Mouse (Mus musculus): ENCODE results near the gene Tmem273. TPM values are rescaled to one million over a fixed set of nuclear protein-coding genes. Genes with fewer than 3 reads are reported as not detected.

Tmem273 gene
- polyA plus RNA-seq, 1 experiment from 2014 or later = 0.26 TPM

DNA sequence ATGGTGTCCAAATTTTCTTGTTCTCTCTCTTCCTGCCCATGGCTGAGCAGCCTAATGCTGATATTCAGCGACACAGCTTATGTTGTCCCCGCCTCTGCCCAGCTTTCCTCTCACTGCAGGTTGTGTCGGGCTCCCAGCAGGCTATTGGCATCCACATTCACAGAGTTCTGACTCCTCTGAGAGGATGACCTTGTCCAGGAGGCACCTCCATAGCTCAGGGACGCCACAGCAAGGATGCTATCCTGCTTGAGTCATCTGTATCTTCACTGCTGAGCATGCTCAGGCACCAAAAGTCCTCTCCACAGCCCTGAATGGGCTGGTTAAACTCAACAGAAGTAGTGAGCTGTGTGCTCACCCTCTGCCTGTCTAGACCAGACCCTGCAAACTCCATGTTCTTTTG, 29.2 kb downstream of the Tmem273 start:
- Histone ChIP-seq H3K36me3 (no peaks in the 10 kb centered on the region), H3K27me3 (no peaks in the 10 kb centered on the region), H3K9me3 (no peaks in the 10 kb centered on the region), H3K4me1 (peaks cover 16% of the 10 kb centered on the region), H3K9ac (no peak overlapping the region), H3K27ac (no peak overlapping the region), H3K4me3 (no peak overlapping the region), H3K4me2 (replicated peaks) (no peak overlapping the region)
- no peak for ATAC-seq (ENCODE audit: insufficient number of reproducible peaks, insufficient read depth, low FRiP score, low TSS enrichment)
- 68% methylated on average over 4 of the region's 4 CpGs for WGBS

DNA sequence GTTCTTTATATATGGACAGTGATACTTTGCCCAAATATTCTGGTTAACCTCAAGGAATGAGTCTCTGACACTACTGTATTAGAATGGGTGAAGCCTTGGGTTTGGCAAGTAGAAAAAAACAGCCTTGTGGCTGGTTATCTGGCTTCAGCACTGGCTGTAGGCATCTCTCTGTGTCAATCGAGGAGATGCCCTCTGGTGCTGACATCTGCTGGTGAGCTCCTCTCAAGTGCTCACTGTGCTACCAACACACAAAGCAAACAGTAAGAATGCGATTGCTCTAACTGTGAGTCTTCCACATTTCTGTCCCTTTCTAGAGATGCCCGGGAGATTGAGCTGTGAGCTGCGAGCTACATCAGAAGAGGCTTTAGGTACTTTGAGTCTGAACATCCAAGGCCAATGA, 30.8 kb downstream of the Tmem273 start:
- H3K9me3 ChIP-seq = no peaks in the 10 kb centered on the region
- H3K4me1 ChIP-seq = peaks cover 16% of the 10 kb centered on the region
- H3K4me2 ChIP-seq (replicated peaks) = no peak overlapping the region
- no peak overlapping the region for H3K27ac ChIP-seq
- ATAC-seq (ENCODE audit: insufficient number of reproducible peaks, insufficient read depth, low FRiP score, low TSS enrichment) = no peak
- no peak overlapping the region for H3K9ac ChIP-seq
- H3K27me3 ChIP-seq = no peaks in the 10 kb centered on the region
- no peak overlapping the region for H3K4me3 ChIP-seq
- H3K36me3 ChIP-seq = no peaks in the 10 kb centered on the region
- WGBS = 81% methylated on average over 4 of the region's 4 CpGs

DNA sequence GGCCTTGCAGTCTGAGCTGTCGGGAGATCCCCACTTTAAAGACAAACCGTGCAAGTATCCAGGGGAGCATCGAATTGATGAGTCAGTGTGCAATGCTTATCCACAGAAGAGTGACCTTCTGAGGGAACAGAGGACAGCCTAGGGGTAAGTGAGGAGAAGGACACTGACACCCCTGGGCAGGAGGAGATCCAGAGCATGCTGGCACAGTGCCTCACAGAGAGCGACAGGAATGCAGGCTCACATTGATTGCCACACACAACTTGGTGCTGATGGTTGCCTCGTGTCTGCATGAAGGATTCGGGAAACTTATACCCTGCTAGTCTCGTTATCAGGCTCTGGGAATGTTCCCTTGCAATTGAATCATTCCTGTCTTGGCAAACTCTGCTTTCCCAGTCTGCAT, 31.5 kb downstream of the Tmem273 start:
- Histone ChIP-seq H3K9ac (no peak overlapping the region), H3K27ac (no peak overlapping the region), H3K4me2 (replicated peaks) (no peak overlapping the region), H3K4me3 (no peak overlapping the region), H3K4me1 (peaks cover 16% of the 10 kb centered on the region), H3K9me3 (no peaks in the 10 kb centered on the region), H3K27me3 (no peaks in the 10 kb centered on the region), H3K36me3 (no peaks in the 10 kb centered on the region)
- 59% methylated on average over 7 of the region's 7 CpGs for WGBS
- ATAC-seq (ENCODE audit: insufficient number of reproducible peaks, insufficient read depth, low FRiP score, low TSS enrichment) = no peak

DNA sequence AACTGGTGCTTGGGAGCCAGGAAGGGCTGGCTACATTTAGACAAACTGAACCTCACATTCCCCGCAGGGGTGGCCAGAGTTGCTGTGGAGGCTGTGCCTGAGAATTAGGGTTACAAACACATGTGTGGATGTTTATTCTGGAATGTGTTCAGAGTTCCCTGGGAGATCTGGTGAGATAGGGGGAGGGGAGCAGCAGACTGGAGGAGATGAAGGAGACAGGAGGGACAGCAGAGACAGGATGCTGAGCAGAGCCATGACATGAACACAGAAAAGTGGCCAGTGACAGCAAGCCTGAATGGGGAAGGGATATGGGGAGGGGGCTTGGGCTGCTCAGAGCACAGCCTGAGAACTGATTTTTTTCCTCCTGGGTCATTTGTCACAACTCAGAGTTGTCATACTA, 33.5 kb downstream of the Tmem273 start:
- H3K27ac ChIP-seq = peak overlapping the region; percentile 60; the same call in 1 of the 2 replicates
- ATAC-seq (ENCODE audit: insufficient number of reproducible peaks, insufficient read depth, low FRiP score, low TSS enrichment) = no peak
- H3K9ac ChIP-seq = no peak overlapping the region
- H3K4me2 ChIP-seq (replicated peaks) = no peak overlapping the region
- WGBS = 8% methylated on average over 1 of the region's 1 CpGs
- no peaks in the 10 kb centered on the region for H3K9me3 ChIP-seq
- no peaks in the 10 kb centered on the region for H3K36me3 ChIP-seq
- H3K4me3 ChIP-seq = no peak overlapping the region
- H3K27me3 ChIP-seq = no peaks in the 10 kb centered on the region
- peaks cover 16% of the 10 kb centered on the region for H3K4me1 ChIP-seq

DNA sequence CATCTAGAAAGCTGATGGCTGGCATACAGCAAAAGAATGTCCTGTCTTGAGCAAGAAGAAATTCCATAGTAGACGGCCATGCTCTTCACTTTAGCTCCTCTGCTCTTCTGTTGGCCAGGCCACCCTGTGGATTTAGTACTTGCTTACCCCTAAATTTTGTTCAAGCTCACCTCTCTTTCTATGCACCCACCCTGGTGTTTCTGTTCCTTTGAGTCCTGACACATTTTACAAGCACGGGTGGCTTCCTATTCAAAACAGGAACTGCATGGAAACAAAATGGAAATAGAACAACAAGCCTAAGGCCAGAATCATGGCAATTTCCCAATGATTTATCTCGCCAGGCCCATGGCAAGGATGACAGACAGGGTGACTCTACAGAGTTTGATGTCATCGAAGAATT, 37.0 kb downstream of the Tmem273 start:
- no peak overlapping the region for H3K9ac ChIP-seq
- H3K4me2 ChIP-seq (replicated peaks) = no peak overlapping the region
- H3K27ac ChIP-seq = no peak overlapping the region
- no peaks in the 10 kb centered on the region for H3K27me3 ChIP-seq
- no peaks in the 10 kb centered on the region for H3K36me3 ChIP-seq
- H3K4me1 ChIP-seq = peaks cover 30% of the 10 kb centered on the region
- no peaks in the 10 kb centered on the region for H3K9me3 ChIP-seq
- no peak overlapping the region for H3K4me3 ChIP-seq
- ATAC-seq (ENCODE audit: insufficient number of reproducible peaks, insufficient read depth, low FRiP score, low TSS enrichment) = no peak
- WGBS = 85% methylated on average over 4 of the region's 4 CpGs

DNA sequence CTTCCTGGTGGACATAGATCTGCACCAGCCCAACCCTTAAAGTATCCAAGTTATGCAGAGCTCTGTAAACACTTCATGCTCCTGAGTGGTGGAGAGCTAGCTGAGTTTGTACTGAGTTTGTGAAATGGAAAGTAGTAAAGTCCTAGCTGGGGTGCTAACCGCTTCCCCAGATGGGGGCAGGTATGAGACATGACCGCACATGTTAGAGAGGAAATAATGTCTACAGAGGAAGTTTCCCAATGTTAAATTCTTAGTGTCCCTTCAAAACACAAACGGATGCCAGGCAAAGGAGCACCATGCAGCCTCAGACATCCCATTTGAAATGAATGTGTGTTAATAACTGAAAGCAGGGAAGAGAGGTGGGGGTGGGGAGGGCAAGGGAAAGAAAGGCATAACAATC, 38.1 kb downstream of the Tmem273 start:
- peaks cover 32% of the 10 kb centered on the region for H3K4me1 ChIP-seq
- no peak overlapping the region for H3K4me3 ChIP-seq
- no peak for ATAC-seq (ENCODE audit: insufficient number of reproducible peaks, insufficient read depth, low FRiP score, low TSS enrichment)
- no peaks in the 10 kb centered on the region for H3K9me3 ChIP-seq
- H3K27ac ChIP-seq = no peak overlapping the region
- H3K9ac ChIP-seq = no peak overlapping the region
- no peak overlapping the region for H3K4me2 ChIP-seq (replicated peaks)
- H3K36me3 ChIP-seq = no peaks in the 10 kb centered on the region
- H3K27me3 ChIP-seq = no peaks in the 10 kb centered on the region
- WGBS = 80% methylated on average over 3 of the region's 3 CpGs

DNA sequence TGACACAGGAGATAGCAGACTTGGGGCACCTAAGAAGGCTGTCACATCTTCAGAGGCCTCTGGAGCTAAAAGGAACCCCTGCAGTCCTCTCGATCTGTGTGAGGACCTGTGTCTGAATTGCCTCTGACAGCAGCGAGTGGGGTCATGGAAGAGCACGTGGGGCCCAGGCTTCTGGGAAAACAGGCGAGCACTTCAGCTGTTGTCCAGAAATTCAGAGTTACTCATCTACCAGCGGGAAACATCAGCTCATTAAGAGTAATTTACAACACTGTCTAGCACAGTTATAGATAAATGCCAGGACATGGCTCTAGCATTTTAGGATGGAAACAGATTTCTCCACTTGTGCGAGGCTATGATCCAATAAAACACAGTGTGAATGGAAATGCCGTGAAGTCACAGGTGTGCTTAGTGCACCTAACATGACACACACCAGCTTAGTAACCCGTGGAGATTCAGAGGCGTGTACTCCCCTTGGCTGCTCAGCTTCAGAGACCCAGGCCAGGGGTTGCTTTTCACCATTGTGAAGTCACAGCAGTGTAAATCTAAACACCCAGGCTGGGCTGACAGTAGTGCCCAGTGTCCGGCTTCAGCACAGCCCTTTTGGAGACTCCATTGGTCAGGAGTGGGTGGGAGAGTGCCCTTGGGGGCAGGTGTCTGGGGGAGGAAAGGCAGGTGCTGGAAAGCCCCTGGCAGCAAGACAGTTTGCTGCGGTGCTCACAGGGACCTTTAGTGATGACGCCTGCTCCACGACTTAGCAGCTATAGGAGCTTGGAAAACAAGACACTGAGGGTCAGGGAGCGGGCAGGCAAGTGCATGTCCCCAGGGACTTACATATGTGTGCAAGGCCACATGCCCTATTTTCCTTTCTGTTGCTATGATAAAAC, 38.7 kb downstream of the Tmem273 start:
- ATAC-seq (ENCODE audit: insufficient number of reproducible peaks, insufficient read depth, low FRiP score, low TSS enrichment) = no peak
- peak overlapping the region; percentile 42; the same call in 1 of the 2 replicates for H3K27ac ChIP-seq
- no peak overlapping the region for H3K4me2 ChIP-seq (replicated peaks)
- no peak overlapping the region for H3K9ac ChIP-seq
- H3K4me1 ChIP-seq = peaks cover 25% of the 10 kb centered on the region
- no peak overlapping the region for H3K4me3 ChIP-seq
- no peaks in the 10 kb centered on the region for H3K9me3 ChIP-seq
- 48% methylated on average over 14 of the region's 14 CpGs for WGBS
- no peaks in the 10 kb centered on the region for H3K36me3 ChIP-seq
- H3K27me3 ChIP-seq = no peaks in the 10 kb centered on the region

DNA sequence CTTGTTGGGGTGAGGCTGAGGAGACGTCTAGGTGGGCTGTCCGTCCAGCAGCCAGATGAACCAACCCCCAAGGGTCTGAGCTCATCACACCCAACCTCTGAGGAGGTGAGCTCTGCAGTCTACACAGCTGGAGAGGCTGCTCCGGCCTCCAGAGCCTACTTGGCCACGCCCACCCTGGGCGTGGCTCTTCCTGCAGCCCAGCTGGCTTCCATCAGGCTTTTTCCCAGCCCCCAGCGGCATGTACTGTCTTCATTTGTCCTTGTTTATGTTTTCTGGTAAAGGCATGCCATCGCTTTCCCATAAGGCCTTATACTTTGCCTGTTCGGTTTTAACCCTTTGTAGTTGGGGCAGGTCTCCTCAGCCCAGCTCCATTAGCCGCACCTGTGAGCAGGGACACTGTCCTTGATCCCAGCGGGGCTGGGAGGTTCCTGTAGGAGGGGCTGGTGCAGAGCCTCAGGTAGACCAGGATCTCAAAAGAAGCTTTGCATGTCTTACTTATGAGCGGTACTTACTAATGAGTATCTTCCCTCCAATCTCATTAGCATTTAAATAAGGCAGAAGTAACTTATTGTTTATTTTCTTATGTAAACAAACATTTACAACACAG, 39.8 kb downstream of the Tmem273 start:
- WGBS = 3% methylated on average over 11 of the region's 11 CpGs
- Histone ChIP-seq H3K4me1 (peaks cover 21% of the 10 kb centered on the region), H3K4me3 (no peak overlapping the region), H3K36me3 (no peaks in the 10 kb centered on the region), H3K9ac (no peak overlapping the region), H3K9me3 (no peaks in the 10 kb centered on the region), H3K4me2 (replicated peaks) (peak overlapping the region; percentile 19), H3K27me3 (no peaks in the 10 kb centered on the region), H3K27ac (0 out of 2 replicates have a peak overlapping the region, but pooled peaks have one; percentile 42)
- peak; percentile 74 for ATAC-seq (ENCODE audit: insufficient number of reproducible peaks, insufficient read depth, low FRiP score, low TSS enrichment)

DNA sequence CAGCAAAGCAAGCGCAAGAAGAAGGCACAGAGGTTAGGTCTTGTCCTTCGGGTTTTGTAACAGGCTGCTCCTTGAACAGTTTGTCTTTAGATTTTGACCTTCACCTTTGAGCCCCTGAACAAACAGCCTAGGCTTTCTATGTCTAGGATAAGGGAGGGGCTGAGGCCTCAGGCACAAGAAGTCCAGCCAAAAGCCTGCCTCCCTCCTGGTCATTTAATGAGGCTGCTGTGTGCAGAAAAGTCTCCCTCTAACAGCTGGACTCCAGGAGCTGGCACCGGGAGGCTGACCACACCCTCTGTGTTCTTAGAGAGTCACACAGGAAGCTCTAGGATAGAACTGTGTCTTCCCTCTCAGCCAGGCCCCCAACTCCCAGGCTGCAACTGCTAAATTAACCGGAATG, 41.4 kb downstream of the Tmem273 start:
- no peak overlapping the region for H3K9ac ChIP-seq
- WGBS = 48% methylated on average over 4 of the region's 4 CpGs
- ATAC-seq (ENCODE audit: insufficient number of reproducible peaks, insufficient read depth, low FRiP score, low TSS enrichment) = no peak
- no peak overlapping the region for H3K27ac ChIP-seq
- H3K27me3 ChIP-seq = no peaks in the 10 kb centered on the region
- H3K4me1 ChIP-seq = peaks cover 21% of the 10 kb centered on the region
- no peak overlapping the region for H3K4me3 ChIP-seq
- no peaks in the 10 kb centered on the region for H3K36me3 ChIP-seq
- no peaks in the 10 kb centered on the region for H3K9me3 ChIP-seq
- no peak overlapping the region for H3K4me2 ChIP-seq (replicated peaks)

DNA sequence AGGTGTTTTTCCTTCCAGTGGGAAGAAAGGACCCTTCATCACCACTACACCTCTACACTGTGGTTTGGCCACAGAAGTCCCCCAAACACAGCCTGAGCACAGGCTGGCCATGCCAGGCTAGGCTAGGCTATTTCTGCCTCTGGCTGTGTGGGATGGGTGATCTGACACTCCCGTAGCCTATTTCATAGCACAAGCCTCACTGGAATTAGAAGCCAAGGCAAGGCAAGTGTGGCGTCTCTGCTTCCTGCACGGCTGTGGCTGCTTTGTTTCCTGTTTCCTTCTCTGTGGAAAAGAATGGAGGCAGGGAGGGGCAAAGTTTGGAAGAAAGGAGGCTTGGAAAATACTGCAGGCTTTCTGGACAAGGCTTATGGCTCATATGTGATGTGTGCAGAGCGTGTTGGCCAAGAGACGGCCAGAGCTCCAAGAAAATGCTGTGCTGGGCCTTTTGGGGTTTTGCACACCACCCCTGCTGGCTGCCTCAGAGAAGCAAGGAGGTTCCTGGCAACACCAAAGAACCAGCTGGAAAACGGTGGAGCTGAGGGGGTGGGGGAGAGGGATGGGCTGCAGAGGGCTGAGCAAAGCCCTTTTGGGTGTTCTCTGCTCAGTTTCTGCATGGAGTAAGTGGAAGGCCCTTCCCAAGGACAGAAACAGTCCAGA, 42.4 kb downstream of the Tmem273 start:
- Histone ChIP-seq H3K27ac (no peak overlapping the region), H3K9ac (no peak overlapping the region), H3K36me3 (no peaks in the 10 kb centered on the region), H3K4me2 (replicated peaks) (no peak overlapping the region), H3K4me3 (no peak overlapping the region), H3K27me3 (no peaks in the 10 kb centered on the region), H3K4me1 (peaks cover 21% of the 10 kb centered on the region), H3K9me3 (no peaks in the 10 kb centered on the region)
- 42% methylated on average over 6 of the region's 6 CpGs for WGBS
- ATAC-seq (ENCODE audit: insufficient number of reproducible peaks, insufficient read depth, low FRiP score, low TSS enrichment) = no peak

DNA sequence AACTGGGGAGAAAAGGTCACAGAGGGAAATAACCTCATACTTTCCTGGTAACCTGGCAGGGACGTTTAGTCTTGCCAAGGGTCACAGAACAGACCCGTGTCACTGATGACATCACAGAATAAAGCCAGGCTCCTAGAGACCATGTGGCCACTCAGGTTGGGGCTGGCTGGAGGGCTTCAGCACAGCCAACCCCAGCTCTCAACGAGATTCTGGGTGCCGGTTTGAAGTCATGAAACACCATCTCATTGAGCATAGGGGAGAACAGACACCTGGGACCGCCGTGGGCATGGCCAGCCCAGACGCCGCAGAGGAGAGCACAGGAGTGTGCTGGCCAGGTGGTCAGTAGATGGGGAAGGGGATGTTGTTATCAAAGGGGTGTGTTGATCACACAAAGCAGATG, 48.1 kb downstream of the Tmem273 start, which contains the start of gene Fam170b:
Fam170b (plus strand) TSS at position 116 of the 400 bp plus-strand sequence.
- no peak within 1 kb of the TSS for H3K4me2 ChIP-seq (replicated peaks)
- no peaks in the 10 kb centered on the region for H3K9me3 ChIP-seq
- no peaks in the 10 kb centered on the region for H3K27me3 ChIP-seq
- no peak within 1 kb of the TSS for H3K9ac ChIP-seq
- no peak within 1 kb of the TSS for H3K27ac ChIP-seq
- no peaks in the 10 kb centered on the region for H3K36me3 ChIP-seq
- no peak within 1 kb of the TSS for H3K4me3 ChIP-seq
- H3K4me1 ChIP-seq = no peaks in the 10 kb centered on the region
- 70% methylated on average over 8 of the region's 8 CpGs for WGBS
- no peak for ATAC-seq (ENCODE audit: insufficient number of reproducible peaks, insufficient read depth, low FRiP score, low TSS enrichment)

DNA sequence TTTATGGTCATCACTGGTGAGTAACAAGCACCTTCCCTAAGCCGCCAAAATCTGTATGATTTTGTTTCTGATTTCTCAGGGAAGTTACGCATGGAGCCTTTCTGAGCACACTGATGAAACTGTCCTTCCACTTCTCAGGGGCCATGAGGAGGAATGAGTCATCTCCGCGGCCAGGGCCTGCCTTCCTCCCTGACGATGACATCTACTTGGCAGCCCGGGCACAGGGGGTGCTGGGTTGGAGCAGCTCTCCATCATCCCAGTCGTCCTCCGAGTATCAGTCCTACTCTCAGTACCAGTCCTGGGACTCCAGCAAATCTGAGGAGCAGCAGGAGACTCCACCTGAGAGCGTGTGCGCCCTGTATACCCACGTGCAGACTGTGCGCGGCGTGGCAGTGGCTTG, 49.4 kb downstream of the Tmem273 start:
- Histone ChIP-seq H3K9ac (no peak overlapping the region), H3K27me3 (no peaks in the 10 kb centered on the region), H3K4me3 (no peak overlapping the region), H3K9me3 (no peaks in the 10 kb centered on the region), H3K4me2 (replicated peaks) (no peak overlapping the region), H3K27ac (no peak overlapping the region), H3K4me1 (no peaks in the 10 kb centered on the region), H3K36me3 (no peaks in the 10 kb centered on the region)
- WGBS = 89% methylated on average over 14 of the region's 14 CpGs
- ATAC-seq (ENCODE audit: insufficient number of reproducible peaks, insufficient read depth, low FRiP score, low TSS enrichment) = no peak
